Mouse (Mus musculus) inflammation-experienced regulatory T-cells, adult 16 weeks (primary cell): ENCODE data around the gene Anapc13. TPM values are rescaled to one million over a fixed set of nuclear protein-coding genes. Genes with fewer than 3 reads are reported as not detected.

Experiments used
- polyA plus RNA-seq: library from polyadenylated mRNA; unstranded; fragments of 100-300 nt; shearing (Covaris generic); gene quantifications from one replicate; pipeline ENCODE4 v1.2.1, GENCODE M21; 2017

Anapc13 gene
- 101 TPM for polyA plus RNA-seq

DNA sequence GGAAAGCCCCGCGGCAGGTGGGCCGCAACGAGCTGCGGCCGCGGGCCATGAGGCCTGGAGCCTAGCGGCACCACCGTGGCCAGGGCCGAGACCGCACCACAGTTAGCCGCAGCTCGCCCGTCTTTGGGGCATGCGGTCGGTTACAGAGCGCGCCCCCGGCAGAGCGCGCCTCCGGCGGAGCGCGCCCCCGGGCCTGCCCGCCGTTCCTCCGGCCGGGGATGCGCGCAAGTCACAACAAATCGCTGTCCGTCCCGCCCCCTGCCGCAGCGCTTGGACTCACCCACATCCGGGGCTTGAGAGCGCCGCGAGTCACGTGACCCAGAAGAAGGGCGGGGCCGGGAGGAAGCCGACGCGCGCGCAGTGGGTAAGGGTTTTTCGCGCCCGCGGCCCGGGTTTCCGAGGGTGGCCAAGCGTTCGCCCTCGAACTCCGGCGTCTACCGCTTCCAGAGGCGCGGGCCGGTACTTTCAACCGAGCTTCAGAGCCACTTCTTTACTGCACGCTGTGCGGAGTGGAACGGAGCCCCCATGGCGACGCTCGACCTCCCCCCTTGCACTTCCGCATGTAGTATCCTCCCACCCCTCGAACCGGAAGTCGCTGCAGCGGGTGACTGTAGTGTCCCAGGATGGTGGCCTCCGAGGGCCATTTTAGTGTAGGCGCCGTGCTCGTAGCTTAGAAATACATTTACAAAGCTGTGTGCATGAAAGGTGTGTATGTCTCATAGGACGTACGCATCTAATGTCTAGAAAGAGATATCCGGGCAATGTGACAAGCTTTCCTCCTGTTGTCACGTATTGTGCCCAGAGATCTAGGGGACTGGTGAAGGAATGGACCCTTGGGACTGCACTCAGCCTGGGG lies at the start of gene Anapc13, which contains the start of gene Cep63:
Gene Anapc13, plus strand, starts transcription at position 314 of the 856 bp plus-strand sequence.
Gene Cep63, minus strand, starts transcription at position 552 of the 856 bp plus-strand sequence.

Other genes with a start within 250 kb of the Anapc13 start
- 0.49 TPM for gene Ky, start 120.5 kb upstream of the Anapc13 start, polyA plus RNA-seq
- gene Cep63, start 238 bp downstream of the Anapc13 start, polyA plus RNA-seq = 49.7 TPM
- 0.37 TPM for gene Amotl2, start 90.4 kb downstream of the Anapc13 start, polyA plus RNA-seq
- 1.4 TPM for gene Ryk, start 208.6 kb downstream of the Anapc13 start, polyA plus RNA-seq